Mouse (Mus musculus) Patski (cell line): ENCODE measurements around the gene Zdhhc7. TPM values are rescaled to one million over a fixed set of nuclear protein-coding genes. Genes with fewer than 3 reads are reported as not detected.

ENCODE experiments used
- ATAC-seq: fragments of 100-300 bp; one replicate; pipeline ENCODE4 v1.8.0; 2021
- CTCF ChIA-PET: fragments of 350-600 bp; sonication (Branson Sonifier 250); formaldehyde crosslinking; loops from one replicate; lab custom pipeline; 2022; ENCODE audit warnings: inconsistent platforms; lab: Charles Lee
- POLR2A ChIA-PET: fragments of 350-600 bp; sonication (Branson Sonifier 250); formaldehyde crosslinking; loops from one replicate; lab custom pipeline; 2022; ENCODE audit warnings: antibody characterized with exemption, inconsistent platforms; lab: Charles Lee
- DNase-seq: peaks from one replicate; pipeline ENCODE4 v3.0.0-alpha.2; 2011; ENCODE audit warnings: low read depth, low spot score
- H3K27me3 ChIP-seq: fragments of 371-371 bp; one replicate; pipeline ENCODE4 v1.5.1; 2021
- CTCF ChIP-seq: fragments of 100-300 bp; IDR thresholded peaks from one replicate; pipeline ENCODE4 v1.5.1; 2021
- in situ Hi-C: fragments of 300-500 bp; cut with MboI; formaldehyde crosslinking; loops from 3 replicates; pipeline ENCODE4 v1.11.1; 2018; ENCODE audit warnings: low pct_unique_long_range_greater_than_20kb, mixed read lengths
- polyA plus RNA-seq: library from polyadenylated mRNA; unstranded; gene quantifications from one replicate; pipeline ENCODE4 v1.2.3, GENCODE M21; 2021

Gene Zdhhc7
- polyA plus RNA-seq, 1 experiment from 2014 or later = 48.8 TPM

GRCm38 (mm10) chr8:120096486-120096885 is 4.8 kb downstream of the Zdhhc7 start:
- no peak for DNase-seq
- no peaks in the 10 kb centered on the region for H3K27me3 ChIP-seq
- in situ Hi-C loops = loop anchor here (25.0 kb wide), 1 partner anchor 409 kb away; no protein-coding TSS in a partner anchor
- POLR2A ChIA-PET = no interaction called here
- CTCF ChIA-PET = interaction anchor here (1.4 kb wide), 1 partner anchor 317 kb away, joined by 3 read pairs; no protein-coding TSS in a partner anchor
- ATAC-seq = no peak
- no peak for TF ChIP-seq CTCF

GRCm38 (mm10) chr8:120094801-120095200 is 6.5 kb downstream of the Zdhhc7 start:
- no peak for DNase-seq
- no peak for ATAC-seq
- in situ Hi-C loops = loop anchor here (25.0 kb wide), 1 partner anchor 408 kb away; no protein-coding TSS in a partner anchor
- POLR2A ChIA-PET = interaction anchor here (1.0 kb wide), 1 partner anchor 19 kb away, joined by 3 read pairs; no protein-coding TSS in a partner anchor
- TF ChIP-seq CTCF = no peak
- CTCF ChIA-PET = no interaction called here
- H3K27me3 ChIP-seq = no peaks in the 10 kb centered on the region

GRCm38 (mm10) chr8:120093103-120093502 is 8.2 kb downstream of the Zdhhc7 start:
- no peaks in the 10 kb centered on the region for H3K27me3 ChIP-seq
- in situ Hi-C loops = loop anchor here (25.0 kb wide), 1 partner anchor 406 kb away; no protein-coding TSS in a partner anchor
- ChIA-PET CTCF (no interaction called here), POLR2A (interaction anchor here (0.5 kb wide), 1 partner anchor 154 kb away, joined by 5 read pairs; no protein-coding TSS in a partner anchor)
- ATAC-seq (no peak), DNase-seq (no peak)
- TF ChIP-seq CTCF = no peak

- POLR2A ChIA-PET = no interaction called here
- DNase-seq (no peak), ATAC-seq (no peak)
- in situ Hi-C loops = loop anchor here (25.0 kb wide), 1 partner anchor 404 kb away; no protein-coding TSS in a partner anchor
- no peak for TF ChIP-seq CTCF
- CTCF ChIA-PET = interaction anchor here (1.8 kb wide), 1 partner anchor 9 kb away, joined by 8 read pairs; no protein-coding TSS in a partner anchor
- no peaks in the 10 kb centered on the region for H3K27me3 ChIP-seq
Measured at GRCm38 (mm10) chr8:120091032-120091431, 10.2 kb downstream of the Zdhhc7 start.

- H3K27me3 ChIP-seq = no peaks in the 10 kb centered on the region
- ChIA-PET POLR2A (no interaction called here), CTCF (interaction anchor here (1.2 kb wide), 1 partner anchor 139 kb away, joined by 3 read pairs; no protein-coding TSS in a partner anchor)
- in situ Hi-C loops = loop anchor here (25.0 kb wide), 1 partner anchor 402 kb away; no protein-coding TSS in a partner anchor
- no peak for TF ChIP-seq CTCF
- ATAC-seq (no peak), DNase-seq (no peak)
Measured at GRCm38 (mm10) chr8:120089511-120089910, 11.8 kb downstream of the Zdhhc7 start.

DNA sequence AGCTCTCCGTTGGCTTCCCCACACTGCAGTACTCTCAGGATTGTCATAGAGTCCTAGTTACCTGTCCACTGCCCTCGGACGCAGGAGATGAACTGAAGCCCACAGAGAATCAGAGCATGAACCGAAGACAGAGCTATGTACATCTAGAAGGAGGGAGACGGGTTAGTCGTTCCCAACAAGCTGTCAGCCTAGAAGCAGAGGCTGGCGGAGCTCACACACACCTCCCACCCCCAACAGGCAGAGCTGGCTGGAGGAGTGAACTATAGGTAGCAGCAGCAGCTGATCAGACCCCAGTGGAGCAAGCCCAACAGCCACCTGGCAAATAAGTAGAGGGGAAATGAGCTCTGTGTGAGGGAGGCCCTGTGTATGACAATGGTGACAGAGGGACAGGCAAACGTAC is 16.5 kb downstream of the Zdhhc7 start:
- ATAC-seq (no peak), DNase-seq (no peak)
- ChIA-PET CTCF (interaction anchor here (1.2 kb wide), 1 partner anchor 126 kb away, joined by 3 read pairs; no protein-coding TSS in a partner anchor), POLR2A (no interaction called here)
- in situ Hi-C loops = loop anchor here (5.0 to 25.0 kb wide), 2 partner anchors 302 to 397 kb away; no protein-coding TSS in a partner anchor
- no peaks in the 10 kb centered on the region for H3K27me3 ChIP-seq
- TF ChIP-seq CTCF = no peak

DNA sequence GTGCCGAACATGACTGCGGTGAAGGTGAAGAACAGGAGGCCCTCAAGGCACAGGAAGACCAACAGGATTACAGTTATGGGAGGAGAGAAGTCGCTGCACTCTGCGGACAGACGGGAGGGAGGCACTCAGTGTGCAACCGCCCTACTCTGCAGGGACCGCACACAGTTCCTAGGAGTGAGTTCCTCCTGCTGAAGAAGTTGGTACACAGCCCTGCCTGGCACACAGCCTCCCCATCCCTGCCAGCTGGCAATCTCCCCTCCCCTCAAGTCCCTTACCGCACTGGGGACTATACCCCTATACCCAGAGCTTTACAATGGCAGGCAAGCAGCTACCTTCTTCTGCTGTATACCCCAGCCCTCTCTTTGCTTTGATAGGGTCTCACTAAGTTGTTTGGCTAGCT is 18.0 kb downstream of the Zdhhc7 start:
- no peak for ATAC-seq
- H3K27me3 ChIP-seq = no peaks in the 10 kb centered on the region
- TF ChIP-seq CTCF = no peak

DNA sequence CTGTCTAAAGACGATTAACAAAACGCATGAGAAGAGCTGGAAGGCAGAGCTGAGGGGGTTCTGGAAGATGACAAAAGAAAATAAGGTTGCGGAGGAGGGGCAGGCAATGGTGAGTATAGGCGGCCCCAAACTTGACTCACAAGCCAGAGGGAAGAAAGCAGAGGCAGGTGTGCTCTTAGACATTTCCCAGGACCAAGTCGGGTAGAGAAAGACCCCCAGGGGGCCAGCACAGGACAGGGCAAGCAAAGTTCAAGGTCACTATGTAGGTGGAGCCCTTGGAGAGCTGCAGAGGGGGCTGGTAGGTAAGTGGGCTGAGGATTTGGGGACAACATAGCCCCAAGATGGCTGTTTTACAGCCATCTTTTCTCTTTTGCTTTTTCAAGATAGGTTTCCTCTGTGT is 21.9 kb downstream of the Zdhhc7 start:
- DNase-seq (no peak), ATAC-seq (no peak)
- TF ChIP-seq CTCF = no peak
- ChIA-PET POLR2A (no interaction called here), CTCF (interaction anchor here (0.9 to 1.4 kb wide), 2 partner anchors 13 to 64 kb away, joined by 3 read pairs; no protein-coding TSS in a partner anchor)
- H3K27me3 ChIP-seq = no peaks in the 10 kb centered on the region
- in situ Hi-C loops = loop anchor here (5.0 to 25.0 kb wide), 2 partner anchors 132 to 392 kb away; no protein-coding TSS in a partner anchor

More for the DNA sequence above, 18.0 kb downstream of the Zdhhc7 start:
- in situ Hi-C loops = loop anchor here (5.0 to 25.0 kb wide), 2 partner anchors 301 to 396 kb away; no protein-coding TSS in a partner anchor
- POLR2A ChIA-PET = no interaction called here
- CTCF ChIA-PET = no interaction called here
- DNase-seq = no peak

DNA sequence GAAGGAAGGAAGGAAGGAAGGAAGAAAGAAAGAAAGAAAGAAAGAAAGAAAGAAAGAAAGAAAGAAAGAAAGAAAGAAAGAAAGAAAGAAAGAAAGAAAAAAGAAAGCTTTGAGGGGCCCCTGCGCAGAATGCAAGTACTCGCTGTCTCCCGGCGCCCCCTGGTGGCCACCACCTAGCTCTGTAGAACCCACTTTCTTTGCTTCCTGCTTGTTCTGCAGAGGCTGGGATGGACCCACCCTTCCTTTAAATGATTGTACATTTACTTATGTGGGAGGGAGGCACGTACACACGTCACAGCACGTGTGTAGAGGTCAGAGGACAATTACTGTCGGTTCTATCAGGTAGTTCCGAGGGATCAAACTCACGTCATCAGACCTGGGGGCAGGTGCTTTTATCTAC is 23.2 kb downstream of the Zdhhc7 start:
- TF ChIP-seq CTCF = no peak
- in situ Hi-C loops = loop anchor here (5.0 to 25.0 kb wide), 2 partner anchors 131 to 391 kb away; no protein-coding TSS in a partner anchor
- ATAC-seq = no peak
- ChIA-PET POLR2A (no interaction called here), CTCF (interaction anchor here (0.6 to 0.7 kb wide), 3 partner anchors 13 to 133 kb away, joined by 3 read pairs; no protein-coding TSS in a partner anchor)
- H3K27me3 ChIP-seq = no peaks in the 10 kb centered on the region
- no peak for DNase-seq

DNA sequence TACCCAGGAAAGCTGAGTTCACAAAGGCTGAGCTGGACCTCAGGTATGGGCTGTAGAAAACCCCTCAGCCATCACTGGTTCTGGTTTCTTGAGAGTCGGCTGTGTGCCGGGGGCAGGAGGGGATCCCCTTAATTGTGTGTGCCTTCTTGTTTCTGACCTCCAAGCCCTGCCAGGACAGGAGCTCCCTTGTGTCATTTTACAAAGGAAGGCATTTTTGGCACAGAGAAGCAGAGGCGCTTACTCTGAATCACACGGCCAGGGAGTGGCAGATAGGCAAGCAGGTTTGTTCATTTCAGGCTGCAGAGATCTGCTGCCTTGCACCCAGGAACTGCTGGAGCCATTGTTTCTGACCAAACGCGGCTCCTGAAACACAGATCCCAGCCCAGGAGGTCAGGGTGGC is 25.9 kb downstream of the Zdhhc7 start:
- no peak for ATAC-seq
- POLR2A ChIA-PET = interaction anchor here (1.3 kb wide), 1 partner anchor 20 kb away, joined by 3 read pairs; no protein-coding TSS in a partner anchor
- no peak for TF ChIP-seq CTCF
- no peaks in the 10 kb centered on the region for H3K27me3 ChIP-seq
- in situ Hi-C loops = loop anchor here (5.0 to 25.0 kb wide), 2 partner anchors 128 to 388 kb away; no protein-coding TSS in a partner anchor
- DNase-seq = no peak
- CTCF ChIA-PET = interaction anchor here (0.8 to 2.1 kb wide), 3 partner anchors 114 to 132 kb away, joined by 3 to 7 read pairs (median 3); no protein-coding TSS in a partner anchor

GRCm38 (mm10) chr8:120074516-120074915 is 26.8 kb downstream of the Zdhhc7 start:
- H3K27me3 ChIP-seq = no peaks in the 10 kb centered on the region
- no peak for DNase-seq
- POLR2A ChIA-PET = no interaction called here
- in situ Hi-C loops = no loop called here
- CTCF ChIA-PET = interaction anchor here (0.8 to 1.5 kb wide), 2 partner anchors 113 to 128 kb away, joined by 3 read pairs; no protein-coding TSS in a partner anchor
- ATAC-seq = no peak
- TF ChIP-seq CTCF = no peak
